Mouse (Mus musculus) lung, embryonic 15.5 days (tissue): Measurements from ENCODE around the gene Cpeb4. TPM values are rescaled to one million over a fixed set of nuclear protein-coding genes. Genes with fewer than 3 reads are reported as not detected.

Experiments used
- polyA plus RNA-seq: library from polyadenylated mRNA; unstranded; fragments of >200 nt; fragmentation: Nextera tagmentation; extraction: Ambion mirVana; gene quantifications from 2 replicates; pipeline ENCODE4 v1.2.1, GENCODE M21; 2015

Gene Cpeb4
- polyA plus RNA-seq, 1 experiment from 2014 or later: 3.3 TPM

Other genes starting within 250 kb of the Cpeb4 start
- gene Bod1, start 200.3 kb upstream of the Cpeb4 start, polyA plus RNA-seq: 86.6 and 87.5 TPM in 2 replicates
- gene 4930524B15Rik, start 93.4 kb downstream of the Cpeb4 start, polyA plus RNA-seq: not detected in 2 replicates
- 1.2 and 2.8 TPM in 2 replicates for gene Nsg2, start 128.3 kb downstream of the Cpeb4 start, polyA plus RNA-seq